Mouse (Mus musculus) forebrain, embryonic 16.5 days (tissue): ENCODE results near the gene Ext2. TPM values are rescaled to one million over a fixed set of nuclear protein-coding genes. Genes with fewer than 3 reads are reported as not detected.

Experiments used
- ATAC-seq: fragments of 200-750 bp; cut with Nextera tagmentation; 2 replicates; pipeline ENCODE4 v1.8.0; 2017; ENCODE audit warnings: mild to moderate bottlenecking, moderate library complexity
- H3K27ac ChIP-seq: fragments of 300-500 bp; sonication (generic); 2 replicates; pipeline ENCODE4 v1.5.1; 2014; ENCODE audit warnings: low read length, control low read depth
- H3K27me3 ChIP-seq: fragments of 300-500 bp; sonication (generic); replicated peaks from 2 replicates; pipeline ENCODE4 v1.6.1; 2014; ENCODE audit warnings: low read length; ENCODE audit not compliant: control insufficient read depth, insufficient read depth
- H3K36me3 ChIP-seq: fragments of 300-500 bp; sonication (generic); 2 replicates; pipeline ENCODE4 v1.6.1; 2014; ENCODE audit not compliant: control insufficient read depth, insufficient read depth
- H3K4me1 ChIP-seq: fragments of 300-500 bp; sonication (generic); replicated peaks from 2 replicates; pipeline ENCODE4 v1.6.1; 2014; ENCODE audit warnings: low read length; ENCODE audit not compliant: control insufficient read depth, insufficient read depth
- H3K4me2 ChIP-seq: fragments of 300-500 bp; sonication (generic); 2 replicates; pipeline ENCODE4 v1.6.1; 2014; ENCODE audit warnings: mild to moderate bottlenecking, low read length, control low read depth
- H3K4me3 ChIP-seq: fragments of 300-500 bp; sonication (generic); replicated peaks from 2 replicates; pipeline ENCODE4 v1.5.1; 2014; ENCODE audit warnings: mild to moderate bottlenecking, low read length, control low read depth
- H3K9ac ChIP-seq: fragments of 300-500 bp; sonication (generic); replicated peaks from 2 replicates; pipeline ENCODE4 v1.6.1; 2014; ENCODE audit warnings: low read depth, low read length, control low read depth
- H3K9me3 ChIP-seq: fragments of 300-500 bp; sonication (generic); 2 replicates; pipeline ENCODE4 v1.6.1; 2016; ENCODE audit warnings: low read length; ENCODE audit not compliant: control insufficient read depth
- WGBS: fragments of 180-500 bp; shearing (Covaris S2); extraction: QIAGEN DNeasy Blood & Tissue Kit; methylation state at CpG from one replicate; pipeline ENCODE4 v1.1.7; 2014; 5-methylcytosine and 5-hydroxymethylcytosine counted together
- polyA plus RNA-seq: library from polyadenylated mRNA; unstranded; fragments of >200 nt; fragmentation: Nextera tagmentation; extraction: Ambion mirVana; gene quantifications from 2 replicates; pipeline ENCODE4 v1.2.1, GENCODE M21; 2015

Gene Ext2
- polyA plus RNA-seq, 1 experiment from 2014 or later = 69.7 TPM

GRCm38 (mm10) chr2:93759173-93759572 lies 63.2 kb downstream of the Ext2 start:
- H3K36me3 ChIP-seq = peaks cover 3% of the 10 kb centered on the region; the same call in 1 of the 2 replicates
- H3K9ac ChIP-seq = no peak overlapping the region
- H3K4me1 ChIP-seq = no peaks in the 10 kb centered on the region
- ATAC-seq = no peak
- H3K27me3 ChIP-seq = no peaks in the 10 kb centered on the region
- no peak overlapping the region for H3K27ac ChIP-seq
- no peak overlapping the region for H3K4me3 ChIP-seq
- 64% methylated on average over 7 of the region's 7 CpGs for WGBS
- no peaks in the 10 kb centered on the region for H3K9me3 ChIP-seq
- H3K4me2 ChIP-seq = no peak overlapping the region

- 70% methylated on average over 6 of the region's 6 CpGs for WGBS
These were observed 64.1 kb downstream of the Ext2 start for GRCm38 (mm10) chr2:93758298-93758697.

GRCm38 (mm10) chr2:93754366-93754765 lies 68.0 kb downstream of the Ext2 start:
- Histone ChIP-seq H3K9me3 (no peaks in the 10 kb centered on the region), H3K36me3 (no peaks in the 10 kb centered on the region), H3K27ac (no peak overlapping the region), H3K4me2 (no peak overlapping the region), H3K4me1 (no peaks in the 10 kb centered on the region), H3K4me3 (no peak overlapping the region), H3K9ac (no peak overlapping the region), H3K27me3 (no peaks in the 10 kb centered on the region)
- WGBS = 87% methylated on average over 2 of the region's 2 CpGs
- no peak for ATAC-seq

More at GRCm38 (mm10) chr2:93758298-93758697, 64.1 kb downstream of the Ext2 start:
- Histone ChIP-seq H3K4me3 (no peak overlapping the region), H3K36me3 (peaks cover 3% of the 10 kb centered on the region; the same call in 1 of the 2 replicates), H3K27ac (no peak overlapping the region), H3K9me3 (no peaks in the 10 kb centered on the region), H3K4me2 (no peak overlapping the region), H3K4me1 (no peaks in the 10 kb centered on the region), H3K27me3 (no peaks in the 10 kb centered on the region), H3K9ac (no peak overlapping the region)
- ATAC-seq = no peak

GRCm38 (mm10) chr2:93753147-93753758 lies 69.1 kb downstream of the Ext2 start:
- H3K27me3 ChIP-seq = no peaks in the 10 kb centered on the region
- H3K36me3 ChIP-seq = no peaks in the 10 kb centered on the region
- no peak overlapping the region for H3K4me2 ChIP-seq
- no peak for ATAC-seq
- H3K9me3 ChIP-seq = no peaks in the 10 kb centered on the region
- no peak overlapping the region for H3K9ac ChIP-seq
- no peaks in the 10 kb centered on the region for H3K4me1 ChIP-seq
- 62% methylated on average over 6 of the region's 6 CpGs for WGBS
- H3K27ac ChIP-seq = no peak overlapping the region
- H3K4me3 ChIP-seq = no peak overlapping the region

- Histone ChIP-seq H3K4me3 (no peak overlapping the region), H3K9me3 (no peaks in the 10 kb centered on the region), H3K4me2 (no peak overlapping the region), H3K27ac (no peak overlapping the region), H3K27me3 (no peaks in the 10 kb centered on the region), H3K4me1 (peaks cover 8% of the 10 kb centered on the region), H3K36me3 (no peaks in the 10 kb centered on the region), H3K9ac (no peak overlapping the region)
- ATAC-seq = no peak
- 75% methylated on average over 4 of the region's 4 CpGs for WGBS
These were observed 72.7 kb downstream of the Ext2 start for GRCm38 (mm10) chr2:93749709-93750108.

GRCm38 (mm10) chr2:93747538-93748126 lies 74.7 kb downstream of the Ext2 start:
- H3K9me3 ChIP-seq = no peaks in the 10 kb centered on the region
- H3K27me3 ChIP-seq = no peaks in the 10 kb centered on the region
- no peak for ATAC-seq
- no peak overlapping the region for H3K4me3 ChIP-seq
- no peak overlapping the region for H3K9ac ChIP-seq
- no peak overlapping the region for H3K4me2 ChIP-seq
- 93% methylated on average over 5 of the region's 5 CpGs for WGBS
- H3K27ac ChIP-seq = no peak overlapping the region
- H3K4me1 ChIP-seq = peaks cover 16% of the 10 kb centered on the region
- no peaks in the 10 kb centered on the region for H3K36me3 ChIP-seq

GRCm38 (mm10) chr2:93746620-93747019 lies 75.7 kb downstream of the Ext2 start:
- Histone ChIP-seq H3K9ac (no peak overlapping the region), H3K4me1 (peaks cover 16% of the 10 kb centered on the region), H3K27me3 (no peaks in the 10 kb centered on the region), H3K4me2 (no peak overlapping the region), H3K9me3 (no peaks in the 10 kb centered on the region), H3K36me3 (no peaks in the 10 kb centered on the region), H3K27ac (no peak overlapping the region), H3K4me3 (no peak overlapping the region)
- 88% methylated on average over 4 of the region's 4 CpGs for WGBS
- ATAC-seq = no peak

- 84% methylated on average over 5 of the region's 5 CpGs for WGBS
- H3K27me3 ChIP-seq = no peaks in the 10 kb centered on the region
- no peaks in the 10 kb centered on the region for H3K36me3 ChIP-seq
- ATAC-seq = no peak
- no peaks in the 10 kb centered on the region for H3K9me3 ChIP-seq
- no peak overlapping the region for H3K27ac ChIP-seq
- H3K4me1 ChIP-seq = peaks cover 16% of the 10 kb centered on the region
- H3K4me3 ChIP-seq = no peak overlapping the region
- no peak overlapping the region for H3K9ac ChIP-seq
- no peak overlapping the region for H3K4me2 ChIP-seq
These were observed 76.2 kb downstream of the Ext2 start for GRCm38 (mm10) chr2:93746162-93746561.

GRCm38 (mm10) chr2:93745741-93746140 lies 76.6 kb downstream of the Ext2 start:
- H3K27ac ChIP-seq = no peak overlapping the region
- no peak overlapping the region for H3K4me3 ChIP-seq
- peaks cover 18% of the 10 kb centered on the region for H3K4me1 ChIP-seq
- no peak for ATAC-seq
- no peaks in the 10 kb centered on the region for H3K27me3 ChIP-seq
- H3K4me2 ChIP-seq = no peak overlapping the region
- H3K9me3 ChIP-seq = no peaks in the 10 kb centered on the region
- WGBS = 83% methylated on average over 9 of the region's 9 CpGs
- no peak overlapping the region for H3K9ac ChIP-seq
- H3K36me3 ChIP-seq = no peaks in the 10 kb centered on the region
